Mouse (Mus musculus) right cerebral cortex, postnatal 10 days (tissue): ENCODE measurements around the gene St7.

Source experiments
- DNase-seq, 2 experiments: peaks; one replicate each; pipeline ENCODE4 v3.0.0; 2021; ENCODE audit warnings: low spot score in 2 of 2

Gene St7

DNA sequence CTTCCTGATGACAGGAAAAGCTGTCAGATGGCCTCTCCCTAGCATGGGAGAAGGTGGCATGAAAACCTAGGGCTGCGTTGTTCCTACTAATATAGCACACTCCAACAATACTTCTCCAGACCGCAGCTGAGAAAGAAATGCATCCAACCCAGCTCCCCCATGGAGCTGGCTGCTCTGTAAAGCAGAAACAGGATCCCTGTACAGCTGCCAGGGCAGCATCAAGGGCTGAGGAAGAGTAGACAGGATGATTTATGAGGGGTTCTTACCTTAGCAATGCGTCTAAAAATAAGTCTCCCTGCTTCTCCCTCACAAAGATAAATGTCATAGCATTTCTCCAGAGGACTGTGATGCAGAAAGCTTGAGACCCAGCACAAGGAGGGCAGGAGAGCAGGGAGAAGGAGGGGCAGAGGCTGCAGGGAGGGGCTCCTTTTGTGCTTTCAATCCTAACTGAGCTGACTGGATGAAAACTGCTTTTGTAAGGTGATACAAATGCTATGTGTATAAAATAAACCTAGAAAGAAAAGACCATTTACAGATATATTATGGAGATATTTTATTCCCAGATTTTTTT, 124.2 kb downstream of the St7 start:
- peak in 1 of 2 experiments; percentile 39 for DNase-seq

DNA sequence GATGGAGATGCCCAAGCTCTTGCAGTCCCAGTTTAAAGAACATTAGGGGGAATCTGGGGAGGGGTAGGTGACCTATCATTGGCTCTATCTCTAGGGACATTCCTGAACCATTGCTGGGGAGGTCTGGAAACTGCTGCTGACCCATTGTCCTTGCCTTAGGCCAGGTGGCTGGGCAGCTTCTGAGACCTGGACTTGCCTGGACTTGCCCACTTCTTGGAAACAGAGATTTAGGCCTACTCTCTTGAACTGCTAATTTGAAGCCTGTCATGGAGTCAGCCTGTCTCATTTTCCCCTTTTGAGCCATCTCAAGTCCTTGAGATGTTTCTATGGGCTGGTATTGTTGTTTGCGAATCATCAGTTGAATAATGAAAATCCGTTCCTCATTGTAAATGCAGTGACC, 130.9 kb downstream of the St7 start:
- DNase-seq, result no peak

DNA sequence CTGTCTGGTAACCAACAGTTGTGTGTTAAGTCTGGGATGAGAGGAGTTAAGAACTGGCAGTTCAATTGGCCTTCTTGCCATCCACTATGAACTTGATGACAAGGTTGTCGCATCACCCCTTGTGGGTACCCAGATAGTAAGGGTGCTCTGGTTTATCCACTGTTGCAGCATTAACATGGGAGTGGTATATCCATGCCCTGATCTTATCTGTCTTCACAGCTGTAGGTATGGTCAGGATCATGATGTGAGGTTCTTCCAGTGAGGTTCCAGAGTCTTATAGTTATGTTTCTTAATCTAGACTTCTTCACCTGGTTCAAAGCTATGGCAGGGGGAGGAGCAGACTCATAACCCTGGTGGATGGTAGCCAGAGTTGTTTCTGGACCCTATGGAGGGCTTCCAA, 132.0 kb downstream of the St7 start:
- DNase-seq, result no peak

DNA sequence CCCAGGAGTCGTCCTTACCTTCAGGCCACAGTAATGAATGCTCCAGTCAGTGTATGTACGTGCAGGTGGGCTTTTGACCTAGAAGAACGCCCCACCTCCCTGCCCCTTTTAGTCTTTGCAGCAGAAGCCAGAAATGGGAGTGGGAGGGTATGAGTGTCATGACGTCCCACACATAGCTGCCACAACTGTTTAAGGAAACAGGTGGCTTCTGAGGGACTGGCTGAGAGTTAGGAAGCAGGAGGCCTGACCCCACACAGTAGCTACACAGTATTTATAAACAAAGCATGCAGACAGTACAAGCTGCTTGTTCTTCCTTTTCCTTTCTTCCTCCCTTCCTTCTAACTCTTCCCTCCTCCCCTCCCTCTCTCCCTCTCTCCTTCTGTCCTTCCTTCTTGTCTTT, 135.6 kb downstream of the St7 start:
- DNase-seq, result no peak

DNA sequence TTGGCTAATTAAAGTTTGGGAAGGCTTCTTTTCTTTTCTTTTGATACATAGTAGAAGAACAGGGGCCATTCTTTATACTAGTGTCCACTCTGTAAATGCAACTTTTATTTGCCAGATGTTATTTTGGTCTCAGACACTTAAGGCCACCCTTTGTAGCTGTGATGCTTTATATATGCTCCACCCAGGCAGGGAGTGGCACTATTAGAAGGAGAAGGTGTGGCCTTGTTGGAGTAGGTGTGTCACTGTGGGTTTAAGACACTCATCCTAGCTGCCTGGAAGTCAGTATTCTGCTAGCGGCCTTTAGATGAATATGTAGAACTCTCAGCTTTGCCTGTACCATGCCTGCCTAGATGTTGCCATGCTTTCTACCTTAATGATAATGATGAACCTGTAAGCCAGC, 137.2 kb downstream of the St7 start:
- no peak for DNase-seq

DNA sequence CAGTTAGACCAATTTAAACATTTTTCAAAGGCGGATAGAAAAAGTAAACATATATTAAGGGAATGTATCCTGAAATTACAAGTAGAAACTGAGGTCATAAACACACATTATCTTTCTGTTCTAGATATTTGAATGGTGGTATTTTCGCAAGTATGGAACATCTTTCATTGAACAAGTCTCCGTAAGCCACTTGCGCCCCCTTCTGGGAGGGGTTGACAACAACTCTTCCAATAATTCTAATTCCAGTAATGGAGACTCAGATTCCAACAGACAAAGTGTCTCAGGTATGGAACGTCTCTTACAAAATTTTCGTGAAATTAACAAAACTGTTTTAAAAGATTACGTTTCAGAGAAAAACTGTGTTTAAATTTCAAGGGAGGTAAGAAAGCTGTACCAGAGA, 141.8 kb downstream of the St7 start:
- DNase-seq, result peak; percentile 54 to 75

DNA sequence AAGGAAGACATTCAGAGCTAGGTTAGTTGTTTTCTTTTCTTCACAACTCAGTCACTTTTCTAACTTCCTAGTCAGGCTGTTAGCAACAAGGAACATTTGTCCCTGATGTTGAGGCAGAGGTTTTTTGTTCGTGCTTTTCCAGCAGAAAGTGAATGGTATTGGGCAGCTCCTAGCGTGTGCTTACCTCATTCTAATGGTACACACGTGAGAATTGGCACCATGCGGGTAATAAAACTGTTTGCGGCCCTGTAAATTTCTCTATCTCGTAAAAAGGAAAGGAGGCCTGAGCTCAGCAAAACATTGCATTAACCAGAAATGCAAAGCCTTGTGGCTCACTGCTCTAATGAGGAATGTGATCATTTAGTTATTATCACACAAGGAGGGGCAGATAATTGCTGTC, 143.0 kb downstream of the St7 start:
- peak in 1 of 2 experiments; percentile 14 for DNase-seq

DNA sequence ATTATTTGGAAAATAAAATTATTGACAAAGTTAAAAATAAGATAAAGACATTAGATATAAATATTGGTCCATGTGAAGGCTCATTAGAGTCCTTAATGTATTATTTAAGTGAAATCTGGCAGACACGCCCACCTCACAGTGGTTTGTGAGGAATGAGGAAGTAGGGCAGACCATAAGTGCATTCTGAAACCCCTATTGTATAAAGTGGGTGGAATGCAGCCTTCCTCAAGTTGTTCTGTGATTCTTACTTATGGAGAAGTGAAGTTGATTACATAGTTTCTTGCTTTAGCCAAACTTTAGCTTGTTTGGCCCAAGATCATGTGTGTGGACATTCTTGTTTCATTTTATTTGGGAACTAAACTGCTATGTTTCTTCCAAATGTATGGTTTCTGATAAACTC, 144.9 kb downstream of the St7 start:
- no peak for DNase-seq

DNA sequence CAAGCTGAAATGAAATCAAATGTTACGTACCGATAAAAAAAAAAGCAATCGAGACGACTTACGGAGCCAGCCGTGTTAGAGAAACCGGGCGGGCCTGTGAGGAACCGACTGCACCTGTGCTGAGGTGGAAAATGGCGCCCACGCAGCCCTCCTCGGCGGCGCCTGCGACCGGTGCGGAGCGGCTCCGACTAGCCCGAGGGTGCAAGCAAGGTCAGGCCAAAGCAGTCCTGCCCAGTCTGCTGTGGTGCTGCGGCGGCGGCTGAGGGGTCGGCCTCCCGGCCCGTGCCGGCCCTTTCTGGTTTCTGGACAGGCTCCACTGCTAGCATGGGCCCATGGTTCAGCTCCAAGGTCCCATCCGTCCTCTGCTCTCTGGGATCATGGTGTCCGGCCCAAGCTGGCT, 147.7 kb downstream of the St7 start:
- peak in 1 of 2 experiments; percentile 25 for DNase-seq

DNA sequence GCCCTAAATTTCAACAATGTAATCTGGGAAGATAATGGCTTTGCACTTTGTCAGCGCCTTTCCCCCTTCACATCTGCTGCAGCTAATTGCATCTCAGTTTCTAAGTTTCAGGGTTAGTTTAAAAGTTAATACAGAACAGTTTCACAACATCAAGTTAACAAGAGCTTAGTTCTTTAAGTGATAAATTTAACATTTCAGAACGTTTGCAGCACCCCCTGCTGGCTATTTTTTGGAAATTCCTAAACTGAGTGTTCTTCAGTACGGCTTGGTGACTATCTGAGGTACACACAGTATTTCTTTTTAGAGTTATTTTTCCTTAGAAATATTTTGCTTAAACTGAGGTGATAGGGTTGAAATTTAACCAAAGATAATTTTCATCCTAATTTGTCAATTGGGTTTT, 150.0 kb downstream of the St7 start:
- peak; percentile 69 to 81 for DNase-seq

DNA sequence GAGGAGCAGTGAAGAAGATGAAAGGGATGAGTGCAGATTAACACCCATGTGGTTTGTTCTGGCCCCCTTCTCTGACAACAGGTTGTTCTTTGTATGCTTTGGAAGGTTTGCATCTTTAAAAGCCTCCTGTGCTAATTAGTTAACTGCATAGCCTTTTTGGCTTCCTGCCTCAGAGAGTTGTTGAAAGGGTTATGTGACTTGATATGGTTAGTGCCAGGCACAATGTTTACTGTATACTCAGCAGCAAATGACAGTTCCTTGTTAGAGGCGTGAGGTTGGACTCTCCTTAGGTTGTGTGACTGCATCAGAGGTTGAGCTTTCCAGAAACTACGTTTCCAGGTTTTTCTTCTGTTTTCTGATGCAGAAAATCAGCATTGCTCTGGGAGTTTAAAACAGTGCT, 158.6 kb downstream of the St7 start:
- DNase-seq, result peak in 1 of 2 experiments; percentile 11

DNA sequence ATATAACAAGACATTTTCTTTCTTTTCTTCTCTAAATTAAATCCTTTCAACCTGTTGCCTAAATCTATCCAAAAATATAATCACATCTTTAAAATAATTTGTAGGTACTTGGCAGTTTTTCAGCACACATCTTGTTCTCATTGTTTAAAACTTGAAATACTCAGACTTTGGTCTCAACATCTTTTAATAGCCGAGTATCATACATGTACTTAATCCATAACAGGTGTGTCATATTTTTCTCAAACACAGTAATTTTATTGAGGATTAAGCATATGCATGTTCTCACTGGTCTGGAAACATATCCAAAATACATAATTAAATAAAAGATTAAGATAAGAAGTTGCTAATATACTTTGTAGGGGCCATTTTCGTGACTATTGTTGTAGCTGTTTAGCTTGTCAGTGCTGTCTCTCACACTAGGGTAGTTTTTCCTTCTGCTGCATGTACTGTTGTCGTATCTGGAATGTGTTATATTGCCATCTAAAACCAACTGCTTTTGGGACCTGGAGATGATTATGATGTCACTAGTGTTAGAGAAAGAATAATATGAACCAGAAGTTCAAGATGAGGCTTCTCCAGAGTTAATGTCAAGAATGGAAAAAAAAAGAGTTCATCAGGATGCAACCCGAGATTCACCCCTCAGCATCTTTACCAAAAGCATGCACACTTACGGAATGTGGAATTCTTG, 161.0 kb downstream of the St7 start:
- no peak for DNase-seq

DNA sequence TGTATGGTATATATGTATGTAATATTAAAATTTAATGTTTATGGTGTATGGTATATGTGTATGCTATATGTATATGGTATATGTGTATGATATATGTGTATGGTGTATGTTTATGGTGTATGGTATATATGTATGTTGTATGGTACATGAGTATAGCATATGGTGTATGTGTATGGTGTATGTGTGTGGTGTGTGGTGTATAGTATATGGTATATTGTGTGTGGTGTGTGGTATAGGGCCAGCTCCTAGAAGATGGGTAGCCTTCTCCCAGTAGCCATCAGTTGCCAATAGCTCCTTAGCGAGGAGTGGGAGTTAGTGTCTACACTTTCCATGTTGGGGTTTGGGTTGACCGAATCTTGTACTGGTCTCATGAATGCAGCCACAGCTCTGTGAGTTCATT, 162.9 kb downstream of the St7 start:
- DNase-seq, result peak in 1 of 2 experiments; percentile 11

DNA sequence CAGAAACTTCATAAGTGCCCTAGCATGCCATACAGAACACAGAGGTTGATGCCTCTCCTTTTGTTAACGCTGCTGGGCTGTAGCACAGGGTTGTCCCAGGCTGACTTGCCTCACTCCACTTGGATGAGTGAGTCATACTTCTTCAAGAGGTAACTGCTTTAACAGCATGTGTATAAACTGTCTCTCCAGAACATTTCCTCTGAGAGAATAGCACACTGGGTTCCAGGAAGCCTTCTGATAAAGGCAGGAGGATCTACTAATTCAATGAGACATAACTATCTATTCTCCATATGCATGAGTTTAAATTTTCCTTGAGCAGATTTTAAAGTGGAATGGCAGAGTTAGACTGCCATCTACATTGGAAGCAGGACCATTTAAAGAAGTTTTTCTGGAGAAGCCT, 166.8 kb downstream of the St7 start:
- peak in 1 of 2 experiments; percentile 24 for DNase-seq

DNA sequence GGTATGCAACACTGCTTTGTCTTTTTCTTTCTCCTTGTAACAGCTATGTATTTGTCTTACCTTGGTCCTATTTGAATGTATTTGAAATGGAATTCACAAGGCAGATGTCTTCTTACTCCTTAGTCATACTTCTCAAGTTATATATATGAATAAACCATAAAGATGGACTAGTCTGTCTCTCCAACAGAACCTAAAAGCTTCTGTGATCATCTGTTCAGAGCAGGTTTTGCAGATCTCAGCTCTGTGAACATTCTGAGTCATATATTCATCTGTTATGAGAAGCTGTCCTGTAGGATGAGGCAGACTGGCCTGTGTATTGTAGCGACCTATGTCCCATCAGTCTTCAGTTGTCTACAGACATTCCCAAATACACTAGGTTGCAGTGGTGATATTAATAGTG, 167.7 kb downstream of the St7 start:
- DNase-seq, result peak in 1 of 2 experiments; percentile 40

DNA sequence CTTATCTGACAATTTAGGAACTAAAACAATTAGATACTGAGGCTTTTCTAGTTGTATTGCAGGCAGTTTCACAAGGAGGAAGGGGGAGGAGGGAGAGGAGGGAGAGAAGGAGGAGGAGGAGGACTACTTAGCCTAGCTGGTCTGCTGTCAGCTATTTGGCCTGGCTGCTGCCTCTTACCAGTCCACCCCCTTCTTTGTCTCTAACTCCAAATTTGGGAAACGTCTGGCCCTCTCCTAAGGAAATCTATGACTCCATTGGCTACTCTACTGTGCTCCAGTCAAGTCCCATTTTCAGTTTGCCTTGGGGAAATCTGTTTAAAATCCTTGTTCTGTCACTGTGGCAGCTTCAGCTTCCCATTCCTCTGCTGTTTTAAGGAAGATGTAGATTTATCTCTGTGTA, 175.1 kb downstream of the St7 start:
- no peak for DNase-seq

DNA sequence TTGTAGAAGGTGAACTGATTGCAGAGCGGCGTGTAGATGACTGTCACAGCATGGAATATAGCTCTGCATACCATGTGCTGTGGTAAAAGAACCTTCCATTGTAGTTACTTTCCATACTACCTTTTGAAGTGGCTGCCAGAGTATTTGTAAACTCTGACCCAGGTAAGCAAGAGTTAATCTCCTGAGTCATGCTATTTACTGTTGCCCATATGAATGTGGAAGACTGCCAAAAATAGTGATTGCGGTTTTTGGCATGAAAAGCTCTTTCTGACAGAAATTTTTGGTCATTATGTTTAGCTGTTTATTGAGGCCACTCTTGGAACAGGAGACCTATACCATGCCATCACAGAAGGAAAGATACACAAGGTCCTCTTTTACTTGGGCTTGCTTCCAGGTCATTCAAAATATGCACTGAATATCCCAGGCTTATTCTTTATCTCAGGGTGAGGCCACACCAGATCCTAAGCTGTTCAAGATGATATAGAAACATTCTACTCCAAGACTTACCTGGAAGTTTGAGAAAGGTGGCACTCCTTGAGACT, 179.2 kb downstream of the St7 start:
- no peak for DNase-seq

DNA sequence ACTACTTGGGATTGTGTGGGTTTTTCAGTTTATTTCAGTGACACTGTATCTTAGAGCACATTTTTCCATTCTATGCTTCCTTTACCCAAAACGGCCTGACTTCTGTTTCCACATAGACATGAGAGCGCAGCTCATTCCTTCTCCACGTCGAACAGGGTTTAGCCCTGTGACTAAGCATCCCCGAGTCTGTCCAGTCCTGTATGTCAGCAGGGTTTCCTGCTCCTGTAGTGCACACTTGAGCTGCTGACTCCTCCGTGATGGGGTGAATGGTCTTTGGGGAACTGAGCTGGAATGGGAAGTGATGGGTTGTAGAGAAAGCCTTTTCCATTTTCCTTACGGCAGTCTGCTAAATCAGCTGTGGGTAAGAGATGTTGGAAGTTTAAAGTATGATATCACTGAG, 182.9 kb downstream of the St7 start:
- no peak for DNase-seq

DNA sequence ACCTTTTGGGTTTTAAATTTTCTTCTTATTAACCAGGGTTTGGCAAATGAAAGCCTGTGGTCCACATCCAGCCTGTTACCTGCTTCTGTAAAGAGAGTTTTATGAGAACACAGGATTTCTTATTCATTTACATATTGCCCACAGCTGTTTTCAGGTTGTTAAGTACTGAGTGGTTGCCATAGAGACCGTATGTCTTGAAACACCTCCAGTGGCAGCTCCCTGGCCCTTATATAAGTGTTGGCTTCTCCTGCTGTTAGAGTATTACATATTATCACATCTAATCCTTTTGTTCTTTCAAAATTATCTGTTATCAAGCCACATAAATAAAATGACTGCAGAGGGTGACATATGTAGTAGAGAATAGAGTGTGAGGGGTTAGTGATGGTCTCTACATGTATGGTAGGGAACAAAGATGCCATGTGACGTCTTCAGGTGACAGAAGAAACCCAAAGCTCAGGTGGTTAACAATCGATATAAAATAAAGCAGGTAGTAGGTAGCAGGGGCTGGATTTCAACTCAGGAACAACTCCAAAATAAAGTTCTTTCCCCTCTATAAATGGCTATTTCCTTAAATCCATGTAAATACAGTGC, 183.4 kb downstream of the St7 start:
- DNase-seq, result no peak

DNA sequence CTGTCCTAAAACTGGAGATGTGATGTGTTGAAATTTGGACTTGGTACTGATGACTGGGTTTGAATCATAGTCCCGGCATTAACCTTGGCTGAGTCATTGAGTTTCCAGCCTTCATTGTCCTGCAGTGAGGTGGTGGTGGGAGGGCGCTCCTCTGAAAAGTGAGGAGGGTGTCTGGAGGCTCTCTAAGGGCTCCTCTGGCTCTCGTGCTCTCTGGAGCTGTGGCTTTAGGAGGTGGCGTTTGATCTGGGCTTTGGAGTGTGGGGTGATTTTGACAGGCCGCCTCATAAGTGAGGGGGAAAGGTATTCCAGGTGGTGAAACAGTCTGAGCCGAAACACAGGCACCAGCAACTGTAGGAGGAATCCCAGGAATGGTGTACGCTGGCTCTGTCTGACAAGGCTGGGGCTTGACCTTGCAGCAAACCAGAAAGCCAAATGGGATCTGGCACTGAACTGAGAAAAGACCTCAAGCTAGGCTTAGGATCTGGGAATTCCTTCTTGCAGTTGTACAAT, 184.0 kb downstream of the St7 start:
- DNase-seq, result no peak

DNA sequence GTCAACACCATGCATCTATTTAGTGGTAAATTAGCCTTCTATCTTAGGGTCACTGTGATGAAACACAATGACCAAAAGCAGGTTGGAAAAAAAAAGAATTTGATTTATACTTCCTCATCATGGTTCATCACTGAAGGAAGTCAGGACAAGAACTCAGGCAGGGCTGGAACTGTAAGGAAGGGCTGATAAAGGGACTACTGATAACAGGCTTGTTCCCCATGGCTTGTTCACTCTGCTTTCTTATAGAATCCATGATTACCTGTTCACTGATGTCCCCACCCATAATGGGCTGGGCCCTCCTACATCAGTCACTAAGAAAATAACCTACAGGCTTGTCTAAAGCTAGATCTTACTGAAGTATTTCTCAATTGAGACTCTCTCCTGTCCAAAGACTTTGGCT, 190.2 kb downstream of the St7 start:
- DNase-seq, result no peak

DNA sequence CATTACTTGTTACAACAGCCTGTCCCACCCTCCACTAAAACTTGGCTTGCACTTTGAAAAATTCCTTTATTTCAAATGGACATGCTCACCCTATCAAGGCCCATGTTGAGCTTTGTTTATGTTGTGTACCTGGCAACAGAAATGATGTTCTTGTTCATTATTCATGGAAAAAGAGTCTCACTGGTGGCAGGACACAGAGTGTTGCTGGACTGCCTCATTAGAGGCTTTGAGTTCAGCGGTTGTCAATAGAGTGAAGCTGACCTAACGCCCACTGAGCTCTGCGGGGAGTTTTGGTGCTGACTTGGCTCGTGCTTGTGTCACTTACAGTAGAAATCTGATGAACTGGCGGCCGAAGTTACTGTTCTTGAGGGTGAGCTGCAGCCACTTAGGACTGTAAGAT, 195.0 kb downstream of the St7 start:
- no peak for DNase-seq

DNA sequence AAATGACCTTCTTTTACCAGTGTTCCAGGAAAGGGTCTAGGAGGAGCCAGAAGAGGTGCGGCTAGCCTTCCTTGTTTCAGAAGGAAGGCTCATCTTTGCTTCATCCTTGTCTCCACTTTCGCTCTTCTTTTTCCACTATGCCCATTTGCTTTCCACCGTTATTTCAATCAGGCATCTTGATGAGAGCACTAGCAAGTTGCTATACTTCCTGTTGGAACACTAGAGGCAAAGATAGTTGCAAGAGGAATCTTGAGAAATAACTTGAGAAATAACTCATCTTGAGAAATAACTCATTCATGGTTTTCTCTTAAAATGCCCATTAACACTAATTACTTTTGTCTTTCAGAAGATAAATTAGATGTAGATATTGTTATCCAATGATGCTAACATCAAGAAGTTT, 202.8 kb downstream of the St7 start:
- DNase-seq, result no peak
